Mouse (Mus musculus): ENCODE results near the gene Slc22a15. TPM values are rescaled to one million over a fixed set of nuclear protein-coding genes. Genes with fewer than 3 reads are reported as not detected.

Slc22a15 gene
- total and polyA plus RNA-seq, 2 experiments from 2014 or later = 5.7 to 12.5 TPM

DNA sequence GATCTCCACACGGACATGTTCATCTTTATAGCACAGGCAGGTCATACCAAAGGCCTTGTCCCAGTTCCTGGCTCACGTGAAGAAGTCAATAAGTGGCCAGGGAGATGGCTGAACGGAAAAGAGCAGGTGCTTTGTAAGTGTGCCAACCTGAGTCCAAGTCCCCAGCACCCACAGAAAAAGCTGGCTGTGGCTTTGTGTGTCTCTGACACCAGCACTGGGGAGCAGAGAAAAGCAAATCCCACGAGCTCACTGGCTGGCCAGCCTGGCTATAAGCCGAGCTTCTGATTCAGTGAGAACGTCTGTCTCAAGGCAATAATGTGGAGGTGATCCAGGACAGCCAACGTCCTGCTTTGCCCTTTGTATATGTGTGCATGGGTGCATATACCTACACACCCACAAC, 29.3 kb upstream of the Slc22a15 start:
- H3K4me3 ChIP-seq (ENCODE audit: low read length) = no peak overlapping the region
- WGBS = 39% methylated on average over 7 of the region's 7 CpGs
- no peaks in the 10 kb centered on the region for H3K4me1 ChIP-seq (ENCODE audit: insufficient read depth, low read length)
- no peak for TF ChIP-seq CTCF (IDR thresholded peaks at IDR 0.05; ENCODE audit: low read depth)
- peak; percentile 26 for DNase-seq (ENCODE audit: low spot score)
- no peak overlapping the region for H3K9ac ChIP-seq (replicated peaks; ENCODE audit: low read length)
- no peak for ATAC-seq
- no peaks in the 10 kb centered on the region for H3K36me3 ChIP-seq (ENCODE audit: insufficient read depth, low read length)
- H3K27me3 ChIP-seq (ENCODE audit: insufficient read depth, low read length) = no peaks in the 10 kb centered on the region
- no peaks in the 10 kb centered on the region for H3K9me3 ChIP-seq (ENCODE audit: low read length)
- no peak overlapping the region for H3K4me2 ChIP-seq (ENCODE audit: low read depth, low read length)
- no peak overlapping the region for H3K27ac ChIP-seq

DNA sequence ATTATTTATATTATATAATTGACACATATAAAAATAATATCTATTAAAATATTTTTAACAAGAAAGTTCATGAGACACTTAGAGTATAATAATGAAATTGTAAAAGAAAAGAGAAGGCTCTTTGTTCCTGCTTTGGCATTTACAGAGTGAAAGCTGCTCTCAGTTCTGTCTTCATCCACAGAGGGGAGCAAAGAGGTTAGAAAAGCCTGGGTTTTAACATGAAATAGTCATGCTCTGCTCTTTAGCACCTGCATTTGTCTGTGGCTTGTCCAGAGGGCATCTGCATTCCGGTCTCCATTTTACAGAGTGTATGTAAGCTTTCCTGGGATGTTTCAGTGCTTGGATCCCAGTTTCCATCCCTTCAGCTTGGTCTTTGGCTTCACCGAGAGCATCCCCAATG, 28.3 kb upstream of the Slc22a15 start:
- Histone ChIP-seq H3K36me3 (ENCODE audit: insufficient read depth, low read length) (no peaks in the 10 kb centered on the region), H3K9me3 (ENCODE audit: low read length) (no peaks in the 10 kb centered on the region), H3K27me3 (ENCODE audit: insufficient read depth, low read length) (no peaks in the 10 kb centered on the region), H3K4me3 (ENCODE audit: low read length) (no peak overlapping the region), H3K27ac (no peak overlapping the region), H3K4me2 (ENCODE audit: low read depth, low read length) (no peak overlapping the region), H3K9ac (replicated peaks; ENCODE audit: low read length) (no peak overlapping the region), H3K4me1 (ENCODE audit: insufficient read depth, low read length) (no peaks in the 10 kb centered on the region)
- ATAC-seq (peak; percentile 48; the same call in 1 of the 2 replicates), DNase-seq (ENCODE audit: low spot score) (peak; percentile 71)
- TF ChIP-seq CTCF (IDR thresholded peaks at IDR 0.05; ENCODE audit: low read depth) = peak; percentile 64
- 74% methylated on average over 2 of the region's 2 CpGs for WGBS

DNA sequence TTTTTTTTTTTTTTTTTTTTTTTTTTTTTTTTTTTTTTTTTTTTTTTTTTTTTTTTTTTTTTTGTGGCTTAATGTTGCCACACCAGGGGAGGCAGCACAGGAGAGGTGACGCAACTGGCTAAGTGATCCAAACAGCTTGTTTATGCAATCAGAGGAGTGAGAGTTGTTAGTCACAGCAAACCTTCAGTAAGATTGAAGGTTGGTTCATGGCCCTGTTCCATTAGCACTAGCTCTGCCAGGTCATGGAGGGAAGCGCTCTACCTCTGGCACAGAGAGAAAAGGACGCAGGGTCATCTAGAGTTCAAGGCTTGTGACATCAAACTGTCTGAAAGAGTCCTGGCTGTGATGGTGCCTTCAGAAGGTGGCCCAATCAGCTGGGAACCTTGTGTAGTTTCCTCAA, 24.3 kb upstream of the Slc22a15 start:
- no peak for ATAC-seq
- H3K27ac ChIP-seq = no peak overlapping the region
- no peaks in the 10 kb centered on the region for H3K4me1 ChIP-seq (ENCODE audit: insufficient read depth, low read length)
- no peak for DNase-seq (ENCODE audit: low spot score)
- 71% methylated on average over 3 of the region's 3 CpGs for WGBS
- no peaks in the 10 kb centered on the region for H3K27me3 ChIP-seq (ENCODE audit: insufficient read depth, low read length)
- no peak overlapping the region for H3K4me3 ChIP-seq (ENCODE audit: low read length)
- no peaks in the 10 kb centered on the region for H3K9me3 ChIP-seq (ENCODE audit: low read length)
- no peak overlapping the region for H3K4me2 ChIP-seq (ENCODE audit: low read depth, low read length)
- no peaks in the 10 kb centered on the region for H3K36me3 ChIP-seq (ENCODE audit: insufficient read depth, low read length)
- H3K9ac ChIP-seq (replicated peaks; ENCODE audit: low read length) = no peak overlapping the region
- no peak for TF ChIP-seq CTCF (IDR thresholded peaks at IDR 0.05; ENCODE audit: low read depth)

DNA sequence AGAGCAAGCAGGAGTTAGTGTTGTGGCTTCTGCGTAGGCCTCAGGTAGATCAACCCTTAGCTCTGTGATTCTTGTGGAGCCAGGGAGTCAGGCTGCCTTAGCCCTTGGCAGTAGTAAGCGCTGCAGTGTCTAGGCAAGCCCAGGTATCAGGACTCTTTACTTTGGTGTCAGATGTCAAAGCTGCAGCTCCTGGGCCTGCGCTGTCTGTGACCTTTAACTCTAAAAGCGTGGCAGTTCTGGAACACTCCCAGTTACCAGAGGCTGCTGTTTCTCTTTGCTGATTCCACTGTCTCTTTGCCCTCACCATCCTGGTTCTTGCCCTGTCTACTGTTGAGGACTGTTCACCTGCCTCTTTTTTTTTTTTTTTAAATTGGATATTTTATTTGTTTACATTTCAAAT, 23.0 kb upstream of the Slc22a15 start:
- Histone ChIP-seq H3K4me2 (ENCODE audit: low read depth, low read length) (no peak overlapping the region), H3K27ac (no peak overlapping the region), H3K4me3 (ENCODE audit: low read length) (no peak overlapping the region), H3K9ac (replicated peaks; ENCODE audit: low read length) (no peak overlapping the region), H3K36me3 (ENCODE audit: insufficient read depth, low read length) (no peaks in the 10 kb centered on the region), H3K9me3 (ENCODE audit: low read length) (no peaks in the 10 kb centered on the region), H3K4me1 (ENCODE audit: insufficient read depth, low read length) (no peaks in the 10 kb centered on the region), H3K27me3 (ENCODE audit: insufficient read depth, low read length) (no peaks in the 10 kb centered on the region)
- ATAC-seq (no peak), DNase-seq (ENCODE audit: low spot score) (no peak)
- WGBS = 75% methylated on average over 4 of the region's 4 CpGs
- no peak for TF ChIP-seq CTCF (IDR thresholded peaks at IDR 0.05; ENCODE audit: low read depth)

DNA sequence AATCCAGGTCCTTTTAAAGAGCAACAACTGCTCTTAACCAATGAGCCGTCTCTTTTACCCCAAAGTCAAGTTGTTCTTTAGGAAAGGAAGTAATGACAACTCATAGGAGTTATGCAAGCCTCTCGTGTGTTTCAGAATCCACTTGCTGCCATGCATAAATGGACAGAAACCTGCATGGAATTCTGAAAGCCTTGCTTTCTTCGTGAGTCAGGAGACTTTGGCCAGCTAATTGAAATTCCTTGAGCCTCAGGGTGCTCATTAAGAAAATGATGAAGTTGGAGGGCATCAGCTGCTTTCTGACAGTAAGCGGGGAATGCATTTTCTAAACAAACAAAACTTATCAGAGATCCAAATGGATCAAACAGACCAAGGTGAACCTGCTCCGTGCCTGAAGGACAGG, 21.0 kb upstream of the Slc22a15 start:
- WGBS = 68% methylated on average over 5 of the region's 5 CpGs
- no peak overlapping the region for H3K4me2 ChIP-seq (ENCODE audit: low read depth, low read length)
- TF ChIP-seq CTCF (IDR thresholded peaks at IDR 0.05; ENCODE audit: low read depth) = no peak
- ATAC-seq = no peak
- H3K4me1 ChIP-seq (ENCODE audit: insufficient read depth, low read length) = no peaks in the 10 kb centered on the region
- H3K36me3 ChIP-seq (ENCODE audit: insufficient read depth, low read length) = no peaks in the 10 kb centered on the region
- no peak overlapping the region for H3K27ac ChIP-seq
- H3K27me3 ChIP-seq (ENCODE audit: insufficient read depth, low read length) = no peaks in the 10 kb centered on the region
- no peaks in the 10 kb centered on the region for H3K9me3 ChIP-seq (ENCODE audit: low read length)
- DNase-seq (ENCODE audit: low spot score) = no peak
- H3K9ac ChIP-seq (replicated peaks; ENCODE audit: low read length) = no peak overlapping the region
- no peak overlapping the region for H3K4me3 ChIP-seq (ENCODE audit: low read length)

DNA sequence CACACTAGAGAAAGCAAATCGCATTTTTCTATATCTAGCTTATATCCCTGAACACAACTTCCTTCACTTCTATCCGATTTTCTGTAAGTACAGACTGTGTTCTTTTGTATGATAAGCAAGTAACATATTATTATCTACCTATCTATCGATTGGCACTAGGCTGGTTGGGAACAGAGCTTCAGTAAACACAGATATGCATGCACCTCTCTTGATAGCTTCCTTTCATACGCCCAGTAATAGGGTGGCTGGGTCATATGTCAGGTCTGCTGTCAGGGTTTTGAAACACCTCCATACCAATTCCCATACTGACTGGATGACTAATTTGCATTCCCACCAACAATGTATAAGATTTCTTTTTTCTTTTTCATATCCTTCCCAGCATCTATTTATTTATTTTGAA, 16.2 kb upstream of the Slc22a15 start:
- no peak for ATAC-seq

DNA sequence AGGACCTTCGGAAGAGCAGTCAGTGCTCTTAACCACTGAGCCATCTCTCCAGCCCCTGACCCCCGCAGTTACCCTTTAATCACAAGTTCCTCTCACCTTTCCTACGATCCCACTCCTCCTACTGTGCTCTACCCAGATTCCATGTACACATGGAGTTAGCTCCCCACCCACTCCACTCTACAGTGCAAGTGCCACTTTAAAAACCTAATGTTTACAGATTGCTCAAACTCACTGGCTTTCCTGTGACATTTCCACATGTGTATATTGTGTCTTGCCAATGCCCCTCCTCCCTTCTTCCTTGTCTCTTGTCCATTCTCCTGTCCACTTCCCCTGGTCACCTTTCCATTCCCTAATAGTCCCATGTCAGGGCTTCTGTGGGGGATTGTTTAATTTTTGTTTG, 15.6 kb upstream of the Slc22a15 start:
- Histone ChIP-seq H3K9me3 (ENCODE audit: low read length) (no peaks in the 10 kb centered on the region), H3K9ac (replicated peaks; ENCODE audit: low read length) (no peak overlapping the region), H3K4me1 (ENCODE audit: insufficient read depth, low read length) (no peaks in the 10 kb centered on the region), H3K36me3 (ENCODE audit: insufficient read depth, low read length) (no peaks in the 10 kb centered on the region), H3K27ac (no peak overlapping the region), H3K27me3 (ENCODE audit: insufficient read depth, low read length) (no peaks in the 10 kb centered on the region), H3K4me2 (ENCODE audit: low read depth, low read length) (no peak overlapping the region), H3K4me3 (ENCODE audit: low read length) (no peak overlapping the region)
- no peak for TF ChIP-seq CTCF (IDR thresholded peaks at IDR 0.05; ENCODE audit: low read depth)
- 92% methylated on average over 3 of the region's 3 CpGs for WGBS
- no peak for DNase-seq (ENCODE audit: low spot score)
- no peak for ATAC-seq

More for the DNA sequence above, 16.2 kb upstream of the Slc22a15 start:
- Histone ChIP-seq H3K27me3 (ENCODE audit: insufficient read depth, low read length) (no peaks in the 10 kb centered on the region), H3K36me3 (ENCODE audit: insufficient read depth, low read length) (no peaks in the 10 kb centered on the region), H3K4me1 (ENCODE audit: insufficient read depth, low read length) (no peaks in the 10 kb centered on the region), H3K9me3 (ENCODE audit: low read length) (no peaks in the 10 kb centered on the region), H3K4me2 (ENCODE audit: low read depth, low read length) (no peak overlapping the region), H3K4me3 (ENCODE audit: low read length) (no peak overlapping the region), H3K9ac (replicated peaks; ENCODE audit: low read length) (no peak overlapping the region), H3K27ac (no peak overlapping the region)
- no peak for TF ChIP-seq CTCF (IDR thresholded peaks at IDR 0.05; ENCODE audit: low read depth)
- DNase-seq (ENCODE audit: low spot score) = no peak
- WGBS = 86% methylated on average over 4 of the region's 4 CpGs
